Mouse (Mus musculus) retina, postnatal 7 days (tissue): ENCODE results near the gene Pde10a.

ENCODE experiments used
- DNase-seq: peaks from one replicate; pipeline ENCODE4 v3.0.0-alpha.2; 2012; ENCODE audit warnings: low read depth, low spot score

Gene Pde10a

GRCm38 (mm10) chr17:8841897-8842540 lies 316.8 kb downstream of the Pde10a start:
- no peak for DNase-seq

DNA sequence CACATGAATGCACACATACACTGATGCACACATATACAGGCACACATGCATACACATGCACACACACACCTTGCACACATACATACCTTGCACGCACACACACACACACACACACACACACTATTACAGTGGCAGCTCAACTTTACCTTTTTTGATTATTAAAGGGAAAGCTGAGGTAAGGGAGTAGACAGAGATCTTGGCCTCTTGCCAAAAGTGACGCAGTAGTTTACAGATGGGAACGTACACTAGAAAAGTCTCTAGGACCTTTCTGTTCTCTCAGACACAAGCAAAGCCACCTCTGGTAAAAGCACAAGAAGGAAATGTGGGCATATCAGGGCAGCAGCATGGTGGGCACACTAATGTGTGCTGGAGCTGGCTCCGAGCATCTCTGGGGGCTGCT lies 317.5 kb downstream of the Pde10a start:
- DNase-seq = no peak

GRCm38 (mm10) chr17:8843941-8844340 lies 318.8 kb downstream of the Pde10a start:
- DNase-seq = no peak

DNA sequence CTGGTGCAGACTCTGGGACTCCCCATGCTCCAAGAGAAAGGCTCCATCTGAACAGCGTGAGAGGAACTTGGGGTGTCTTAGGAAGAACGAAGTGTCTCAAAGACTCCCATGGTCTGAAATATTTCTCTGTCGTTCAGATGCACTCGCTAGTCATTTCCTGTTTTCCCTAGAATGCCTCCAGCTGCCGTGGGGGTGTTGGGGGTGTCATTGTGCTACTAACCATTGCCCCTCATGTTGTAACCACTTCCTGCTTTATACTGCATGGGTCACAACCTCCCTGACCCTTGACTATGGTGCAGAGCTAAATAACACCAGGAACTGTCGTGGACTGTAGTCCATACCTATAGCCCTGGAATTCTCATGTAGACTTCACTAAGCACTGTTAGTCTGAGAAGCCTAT lies 321.3 kb downstream of the Pde10a start:
- no peak for DNase-seq

GRCm38 (mm10) chr17:8847558-8847957 lies 322.4 kb downstream of the Pde10a start:
- no peak for DNase-seq

DNA sequence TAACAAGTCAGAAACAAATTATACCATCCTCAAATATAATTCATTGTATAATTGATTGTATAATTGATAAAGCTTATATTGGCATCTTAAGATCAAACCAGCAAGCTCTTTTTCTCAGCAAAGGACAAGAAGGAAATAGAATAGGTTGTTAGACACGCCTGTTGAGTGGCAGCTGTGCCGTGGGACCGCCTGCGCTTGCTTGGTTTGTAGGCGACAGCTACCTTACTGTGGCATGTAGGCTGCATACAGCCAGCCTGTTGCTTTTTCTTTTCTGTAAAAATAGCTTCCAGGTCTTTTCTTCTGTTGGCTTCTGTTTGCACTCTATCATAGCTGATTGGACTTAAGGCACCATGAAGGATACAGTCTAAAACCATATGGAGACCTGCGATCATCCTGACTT lies 326.7 kb downstream of the Pde10a start:
- DNase-seq = no peak

DNA sequence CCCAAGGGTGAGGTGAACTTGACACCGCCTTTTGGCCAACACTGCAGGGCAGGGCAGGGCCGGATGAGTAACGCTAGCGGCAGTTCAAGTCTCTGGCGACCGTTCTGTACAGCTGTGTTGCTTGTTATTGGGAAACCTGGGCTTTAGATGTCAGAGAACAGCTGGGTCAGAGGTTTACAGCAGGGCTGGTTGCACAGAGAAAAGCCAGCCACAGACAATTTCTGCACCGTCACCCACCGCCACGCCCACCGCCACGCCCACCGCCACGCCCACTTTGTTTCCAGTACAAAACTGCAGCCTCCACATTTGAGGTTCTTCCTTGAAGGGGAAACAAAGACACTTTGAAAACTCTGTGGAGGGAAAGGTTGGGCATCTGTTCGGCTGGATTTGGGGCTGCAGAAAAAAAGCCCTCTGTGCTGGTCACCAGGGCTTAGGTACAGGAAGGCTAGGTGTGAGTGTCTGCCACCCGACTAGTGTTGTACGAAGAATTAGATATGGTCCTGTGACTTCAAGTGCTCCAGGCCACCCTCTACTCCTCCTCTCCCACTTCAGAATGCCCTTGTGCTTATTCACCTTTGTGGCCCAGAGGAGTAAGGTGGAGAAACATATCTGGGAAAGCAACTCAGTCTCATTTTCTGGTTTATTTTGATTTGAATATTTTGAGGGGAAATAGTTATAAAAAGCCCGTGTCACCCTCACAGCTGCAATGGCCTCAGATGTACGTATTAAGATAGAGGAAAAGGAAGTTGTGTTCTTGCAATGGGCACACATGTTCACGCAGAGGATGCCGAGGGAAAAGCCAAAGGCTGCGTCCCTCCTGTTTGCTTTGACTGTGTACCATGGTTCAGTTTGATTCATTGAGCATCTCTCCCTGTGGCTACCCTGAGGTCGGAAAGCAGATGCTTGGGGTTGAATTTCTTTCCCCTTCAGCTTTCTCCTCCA lies 331.5 kb downstream of the Pde10a start:
- DNase-seq = no peak

DNA sequence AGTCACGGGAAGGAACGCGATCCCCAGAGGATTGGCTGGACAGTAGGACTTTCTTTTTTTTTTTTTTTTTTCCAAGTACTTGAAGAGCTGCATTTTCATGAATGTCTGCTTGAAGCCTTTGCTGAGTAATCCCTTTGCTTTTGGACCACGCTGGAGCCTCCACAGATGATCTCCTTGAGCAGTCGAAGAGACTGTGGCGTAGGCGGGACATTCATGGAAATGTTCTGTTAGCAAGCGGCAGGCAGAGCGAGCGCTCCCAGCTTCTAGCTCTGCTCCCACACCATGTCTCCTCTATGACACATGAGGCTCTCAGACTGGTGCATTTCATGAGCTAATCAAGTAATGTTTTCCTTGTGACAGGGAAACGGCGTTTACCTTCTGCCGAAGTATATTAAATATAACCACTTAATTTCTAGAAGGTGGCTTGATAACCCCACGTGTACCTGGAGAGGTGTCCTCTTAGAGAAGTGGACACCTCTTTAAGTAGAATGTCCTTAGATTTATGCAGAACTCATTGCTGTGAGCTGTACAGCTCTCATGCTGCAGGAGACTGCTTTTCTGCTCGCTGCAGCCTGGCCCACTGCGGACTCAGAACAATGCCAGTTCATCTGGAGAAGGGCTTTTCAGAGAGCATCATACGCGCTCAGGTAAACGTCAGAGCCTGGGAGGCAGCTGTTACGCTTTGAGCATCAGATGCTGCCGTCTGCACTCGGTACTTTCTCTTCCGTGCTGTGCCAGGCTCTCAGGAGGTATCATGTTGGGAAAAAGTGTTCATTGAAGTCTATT lies 333.7 kb downstream of the Pde10a start:
- no peak for DNase-seq

- no peak for DNase-seq
Observed at GRCm38 (mm10) chr17:8859489-8859888, 334.3 kb downstream of the Pde10a start.

GRCm38 (mm10) chr17:8864638-8865497 lies 339.7 kb downstream of the Pde10a start:
- DNase-seq = no peak

- no peak for DNase-seq
Observed at GRCm38 (mm10) chr17:8867331-8868237, 342.4 kb downstream of the Pde10a start.

DNA sequence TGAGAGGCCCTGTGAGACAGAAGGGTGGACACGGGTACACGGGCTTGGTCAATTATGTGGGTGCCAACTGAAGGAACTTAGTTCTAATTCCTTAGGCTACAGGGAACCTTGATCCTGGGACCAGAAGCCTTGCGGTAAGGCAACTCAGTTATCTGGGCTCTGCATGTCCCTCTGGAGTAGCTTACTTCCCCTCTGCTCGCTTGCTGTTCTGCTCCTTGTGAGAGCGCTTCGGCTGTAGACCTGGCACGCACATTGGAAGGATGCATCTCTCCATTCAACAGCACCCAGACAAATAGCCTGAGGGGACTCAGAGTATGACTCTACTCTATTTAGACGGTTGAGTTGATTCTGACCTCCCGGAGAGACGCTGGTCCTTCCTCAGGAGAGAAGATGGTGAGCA lies 344.1 kb downstream of the Pde10a start:
- DNase-seq = no peak

- no peak for DNase-seq
Observed at GRCm38 (mm10) chr17:8870848-8871247, 345.7 kb downstream of the Pde10a start.

GRCm38 (mm10) chr17:8871396-8871795 lies 346.2 kb downstream of the Pde10a start:
- DNase-seq = no peak

GRCm38 (mm10) chr17:8871997-8872593 lies 346.9 kb downstream of the Pde10a start:
- no peak for DNase-seq

DNA sequence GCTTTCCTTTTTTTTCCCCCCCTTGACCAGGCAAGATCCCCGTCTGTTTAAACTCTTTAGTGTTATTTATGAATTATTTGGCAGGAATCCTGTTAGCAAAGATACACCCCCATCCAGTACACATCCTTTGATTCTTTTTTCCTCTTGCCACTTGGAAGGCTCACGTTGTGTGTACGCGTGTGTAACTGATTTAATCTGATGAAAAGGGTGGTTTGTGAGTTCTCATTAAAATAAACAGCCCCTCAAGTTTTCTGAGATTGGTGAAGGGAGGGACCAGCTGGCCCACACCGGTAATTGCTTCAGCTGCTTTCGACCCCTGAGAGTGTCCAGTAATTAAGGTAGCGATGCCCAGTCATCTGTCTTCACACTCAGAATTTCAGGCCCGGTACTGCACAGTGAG lies 347.4 kb downstream of the Pde10a start:
- DNase-seq = no peak

DNA sequence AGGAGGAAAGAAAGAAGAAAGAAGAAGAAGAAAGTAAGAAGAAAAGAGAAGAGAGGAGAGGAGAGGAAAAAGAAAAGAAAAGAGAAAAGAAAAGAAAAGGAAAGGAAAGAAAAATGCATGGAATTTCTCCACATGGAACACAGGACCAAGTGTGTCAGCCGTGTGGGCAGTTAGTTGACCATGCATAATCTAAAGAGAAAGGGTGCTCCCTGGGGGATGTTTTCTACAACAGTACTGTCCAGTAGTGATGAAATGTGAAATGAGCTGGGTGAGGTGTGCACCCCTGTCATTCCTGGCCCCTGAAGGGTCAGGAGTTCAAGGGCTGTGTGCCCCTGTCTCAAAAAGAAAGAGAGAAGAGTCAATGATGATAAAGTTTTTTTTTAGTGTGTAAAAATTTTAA lies 352.9 kb downstream of the Pde10a start:
- DNase-seq = no peak

- no peak for DNase-seq
Observed at GRCm38 (mm10) chr17:8881711-8882110, 356.5 kb downstream of the Pde10a start.

DNA sequence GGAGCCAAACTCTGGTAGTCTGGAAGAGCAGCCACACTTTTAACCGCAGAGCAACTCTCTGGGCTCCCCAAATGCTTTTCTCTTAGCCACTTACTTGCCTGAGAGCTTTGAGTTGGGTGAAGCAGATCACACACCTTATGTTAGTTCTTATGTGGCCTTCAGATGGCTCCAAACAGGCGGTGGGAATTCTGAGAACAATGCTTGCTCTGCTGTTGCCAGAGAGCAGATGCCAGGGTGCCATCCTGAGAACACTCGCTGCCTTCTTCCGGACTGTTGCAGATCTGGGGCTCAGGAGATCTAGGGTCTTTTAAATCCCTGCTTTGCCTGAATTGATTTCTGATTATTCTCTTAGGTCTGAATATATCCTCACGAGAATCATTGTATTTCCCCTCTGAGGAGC lies 359.5 kb downstream of the Pde10a start:
- DNase-seq = no peak

- DNase-seq = no peak
Observed at GRCm38 (mm10) chr17:8885830-8886229, 360.7 kb downstream of the Pde10a start.
